Mouse (Mus musculus) lung, adult 18-20 months (tissue): ENCODE results near the gene Ebf3.

ENCODE experiments used
- DNase-seq, 2 experiments: peaks; one replicate each; pipeline ENCODE4 v3.0.0; 2022; ENCODE audit warnings: mixed read lengths in 2 of 2

Gene Ebf3

DNA sequence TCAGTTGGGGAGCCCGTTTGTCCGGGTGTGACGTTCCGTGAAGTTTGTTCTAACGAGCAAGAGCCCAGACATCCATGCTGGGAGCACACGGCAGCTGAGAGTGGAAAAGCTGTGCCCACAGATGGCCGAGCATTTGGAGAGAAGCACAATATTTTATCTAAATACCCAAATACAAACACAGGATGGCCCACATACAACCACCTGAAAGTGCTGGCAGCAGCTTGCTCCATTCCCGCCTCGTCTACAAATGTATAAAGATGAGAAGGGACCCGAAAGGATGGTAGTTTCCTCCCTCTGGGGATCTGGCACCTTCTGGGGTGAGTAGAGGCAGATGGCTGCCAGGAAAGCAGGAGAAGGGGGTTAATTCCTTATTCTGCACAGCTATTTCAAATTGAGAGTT, 42.0 kb downstream of the Ebf3 start:
- DNase-seq: no peak

DNA sequence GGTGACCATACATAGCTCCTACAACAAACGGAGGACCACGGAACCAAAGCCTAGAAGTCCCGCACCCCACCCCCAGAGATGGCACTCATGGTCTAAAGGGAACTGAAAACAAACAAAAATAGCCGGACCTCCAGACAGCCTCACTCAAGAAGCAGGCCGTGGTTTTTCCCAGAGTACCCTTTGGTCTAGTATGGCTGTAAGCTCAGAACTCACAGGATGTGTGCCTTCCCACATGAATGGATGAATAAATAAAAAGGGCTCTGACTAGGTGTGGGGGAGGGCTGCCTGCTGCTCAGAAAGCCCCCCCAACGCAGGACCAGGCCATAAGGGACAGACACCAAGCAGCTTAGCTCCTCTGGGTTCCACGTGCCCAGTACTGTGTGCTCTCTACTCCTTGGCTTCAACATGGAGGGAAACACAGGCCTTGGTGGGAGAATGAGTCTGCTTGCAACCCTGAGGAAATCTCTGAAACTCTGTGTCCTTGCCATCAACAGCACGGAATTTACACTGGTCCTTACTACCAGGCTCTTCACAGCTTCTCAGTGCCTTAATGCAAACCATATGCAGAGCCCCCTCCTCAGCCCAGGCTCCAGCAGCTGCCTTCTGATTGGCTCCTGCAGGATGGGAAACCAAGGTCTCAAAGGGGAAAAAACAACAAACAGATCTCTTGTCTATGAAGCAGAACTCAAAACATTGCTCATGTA, 45.6 kb downstream of the Ebf3 start:
- no peak for DNase-seq

GRCm38 (mm10) chr7:137267441-137267840, 46.8 kb downstream of the Ebf3 start:
- DNase-seq: no peak

DNA sequence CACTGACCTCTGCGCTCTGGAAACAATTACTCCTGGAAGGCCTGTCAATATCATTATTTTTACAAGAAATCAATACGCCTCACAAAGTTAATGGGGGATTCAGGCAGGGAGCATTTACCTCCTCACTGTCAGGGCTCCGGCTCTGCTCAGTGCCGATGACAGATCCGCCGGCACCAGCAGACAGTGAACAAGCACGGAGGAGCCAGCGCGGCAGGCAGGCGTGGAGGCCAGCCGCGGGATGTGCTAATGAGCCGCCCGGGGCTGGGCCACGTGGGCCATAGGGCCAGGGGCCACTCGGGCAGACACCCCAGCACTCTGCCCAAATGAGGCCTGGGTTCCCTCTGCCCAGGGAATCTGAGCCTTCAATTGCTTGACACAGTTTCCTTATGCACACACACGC, 47.7 kb downstream of the Ebf3 start:
- DNase-seq: no peak

- no peak for DNase-seq
These were observed 51.9 kb downstream of the Ebf3 start for GRCm38 (mm10) chr7:137262330-137262729.

- DNase-seq: peak; percentile 48 to 51
These were observed 67.9 kb downstream of the Ebf3 start for GRCm38 (mm10) chr7:137246213-137246872.

- DNase-seq: no peak
These were observed 69.4 kb downstream of the Ebf3 start for GRCm38 (mm10) chr7:137244839-137245238.

- no peak for DNase-seq
These were observed 73.8 kb downstream of the Ebf3 start for GRCm38 (mm10) chr7:137240481-137240880.

GRCm38 (mm10) chr7:137239542-137240133, 74.6 kb downstream of the Ebf3 start:
- DNase-seq: no peak

- no peak for DNase-seq
These were observed 76.8 kb downstream of the Ebf3 start for GRCm38 (mm10) chr7:137237419-137237818.

GRCm38 (mm10) chr7:137223823-137224222, 90.4 kb downstream of the Ebf3 start:
- no peak for DNase-seq

GRCm38 (mm10) chr7:137222831-137223505, 91.3 kb downstream of the Ebf3 start:
- no peak for DNase-seq

- no peak for DNase-seq
These were observed 92.6 kb downstream of the Ebf3 start for GRCm38 (mm10) chr7:137221599-137221998.

DNA sequence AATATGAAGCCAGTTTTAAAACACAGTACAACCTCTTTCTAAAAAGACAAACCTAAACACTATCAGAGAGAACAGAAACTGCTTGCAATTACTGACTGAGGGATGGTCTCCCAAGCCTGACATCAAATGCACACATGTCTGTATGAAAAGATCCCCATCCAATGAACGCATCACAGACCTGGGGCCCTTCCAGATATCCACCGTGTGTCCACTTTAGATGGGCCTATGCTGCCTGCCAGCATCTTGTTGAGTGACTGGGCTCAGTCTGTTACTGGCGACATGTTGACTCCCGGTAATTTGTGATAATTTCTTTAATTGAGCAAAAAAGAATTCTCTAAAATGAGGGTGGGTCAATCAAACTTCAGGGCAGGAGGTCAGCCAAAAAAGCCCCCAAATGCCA, 93.8 kb downstream of the Ebf3 start:
- no peak for DNase-seq

DNA sequence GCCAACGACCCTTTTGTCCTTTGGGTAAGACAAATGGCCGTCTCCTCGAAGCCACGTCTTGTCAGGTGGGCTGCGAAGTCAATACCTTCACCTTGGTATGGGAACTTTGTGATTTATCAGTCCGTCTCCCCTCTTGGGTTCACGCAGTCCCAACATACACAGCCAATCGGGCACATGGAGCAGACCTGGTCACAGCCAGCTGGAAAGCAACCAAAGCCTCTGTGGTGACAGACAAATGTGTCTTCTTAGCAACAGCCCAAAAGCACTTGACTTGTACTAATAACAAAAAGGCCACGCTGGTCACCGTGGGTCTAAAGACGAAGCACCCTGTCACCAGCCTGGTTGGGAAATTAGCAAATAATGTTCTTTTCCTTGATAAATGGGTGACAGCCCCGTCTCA, 95.5 kb downstream of the Ebf3 start:
- DNase-seq: no peak

DNA sequence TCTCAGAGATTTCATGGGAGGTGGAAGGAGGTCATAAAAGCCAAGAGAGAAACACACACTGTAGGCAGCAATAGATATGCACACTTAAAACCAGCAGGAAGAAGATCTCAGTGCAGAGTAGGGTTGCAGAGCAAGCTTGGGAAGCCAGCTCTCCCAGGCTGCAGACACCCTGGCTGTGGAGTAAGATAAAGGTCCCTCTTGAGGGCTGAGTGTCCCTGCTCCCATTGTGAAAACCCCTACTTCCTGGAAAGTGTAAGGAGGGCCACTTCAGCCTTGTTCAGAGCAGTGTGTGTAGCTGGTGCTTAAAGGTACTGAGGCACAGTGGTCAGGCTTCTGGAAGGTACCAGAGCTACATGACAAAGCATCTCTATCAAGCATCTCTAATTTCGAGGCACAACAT, 100.8 kb downstream of the Ebf3 start:
- peak in 1 of 2 experiments; percentile 16 for DNase-seq

DNA sequence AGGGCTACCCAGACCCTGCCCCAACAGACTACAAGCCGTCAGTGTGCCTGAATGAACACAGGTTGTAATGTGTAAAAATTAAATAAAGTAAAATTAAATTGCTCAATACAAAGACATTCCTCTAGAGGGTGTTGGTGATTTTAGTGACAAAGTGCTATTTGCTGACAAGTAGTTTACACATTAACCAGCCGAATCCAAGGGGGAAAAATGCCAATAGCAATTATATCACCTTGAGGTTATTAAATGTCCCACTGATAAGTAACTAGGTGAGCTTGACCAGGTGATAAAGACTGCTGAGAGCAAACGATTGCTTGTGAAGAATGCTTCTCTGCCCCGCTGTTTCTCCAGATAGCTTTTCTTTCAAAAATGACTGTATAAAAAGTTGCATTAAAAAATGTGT, 102.9 kb downstream of the Ebf3 start:
- DNase-seq: no peak

DNA sequence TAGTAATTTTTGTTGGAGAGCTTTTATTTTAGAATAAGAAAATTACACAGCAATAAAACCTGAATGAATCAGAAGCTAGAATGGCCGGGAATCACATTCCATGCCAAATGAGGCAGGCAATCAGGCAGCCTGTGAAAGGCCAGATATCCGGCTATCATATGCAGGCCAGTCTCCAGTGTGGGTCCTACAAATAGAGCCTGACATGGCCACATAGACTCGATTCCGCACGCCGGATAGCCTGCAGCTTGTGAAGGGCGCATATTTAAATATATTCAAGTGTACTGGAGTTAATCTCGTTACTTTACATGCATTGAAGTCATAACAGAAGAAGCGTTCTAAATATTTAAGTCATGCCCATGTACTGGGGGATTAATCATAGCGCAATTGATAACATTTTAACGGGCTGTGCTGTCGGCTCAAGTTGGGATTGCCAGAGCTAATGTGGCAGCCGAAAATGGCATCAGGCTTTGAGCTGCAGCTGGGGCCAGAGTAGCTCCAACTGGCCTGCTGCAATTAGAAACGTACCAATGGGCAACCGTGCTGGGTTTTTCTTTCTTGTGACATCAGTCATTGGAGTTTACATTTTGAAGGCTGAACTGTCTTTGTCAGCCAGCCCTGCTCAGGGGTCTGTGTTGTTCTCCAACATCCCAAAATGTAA, 104.4 kb downstream of the Ebf3 start:
- no peak for DNase-seq

DNA sequence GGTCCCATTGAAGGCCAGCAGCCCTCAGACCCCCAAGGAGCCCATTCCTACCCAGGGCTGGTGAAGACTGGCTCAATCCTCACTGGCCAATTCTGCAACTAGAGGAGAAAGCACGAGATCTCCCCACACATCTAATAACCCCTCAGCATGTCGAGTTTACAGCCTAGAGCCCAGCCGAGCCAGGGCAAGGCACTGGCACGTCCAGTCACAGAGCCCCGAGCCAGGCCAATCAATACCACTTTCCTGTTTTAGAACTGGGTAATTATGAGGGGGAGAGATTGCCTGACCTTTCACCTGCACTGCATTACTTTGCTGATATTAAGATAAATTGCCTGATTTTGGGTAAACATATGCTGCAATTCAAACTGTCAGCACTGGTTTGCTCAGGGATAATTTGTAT, 105.7 kb downstream of the Ebf3 start:
- no peak for DNase-seq

DNA sequence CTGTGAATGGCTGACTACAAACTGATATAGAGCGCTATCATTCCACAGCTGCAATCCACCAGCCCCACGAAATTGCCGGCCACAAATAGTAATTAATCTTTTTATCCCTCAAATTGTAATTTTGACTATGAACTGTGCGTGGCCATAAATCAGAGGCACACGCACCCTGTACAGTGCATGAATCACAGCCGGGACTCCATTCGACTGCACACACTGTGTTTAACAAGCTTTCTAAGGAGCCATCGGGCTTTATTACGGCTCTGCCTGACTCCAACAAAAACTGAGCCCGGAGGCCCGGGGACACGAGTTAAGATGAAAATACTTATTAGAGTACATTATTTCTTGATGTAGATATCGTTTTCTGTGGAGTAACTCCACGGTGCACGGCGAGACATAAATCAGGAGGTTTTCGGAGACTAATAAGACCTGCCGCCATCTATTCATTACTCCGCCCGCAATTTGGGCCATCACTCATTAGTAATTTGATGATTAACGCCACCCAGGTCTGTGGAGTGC, 107.4 kb downstream of the Ebf3 start:
- DNase-seq: no peak

- no peak for DNase-seq
These were observed 114.7 kb downstream of the Ebf3 start for GRCm38 (mm10) chr7:137199533-137199932.

DNA sequence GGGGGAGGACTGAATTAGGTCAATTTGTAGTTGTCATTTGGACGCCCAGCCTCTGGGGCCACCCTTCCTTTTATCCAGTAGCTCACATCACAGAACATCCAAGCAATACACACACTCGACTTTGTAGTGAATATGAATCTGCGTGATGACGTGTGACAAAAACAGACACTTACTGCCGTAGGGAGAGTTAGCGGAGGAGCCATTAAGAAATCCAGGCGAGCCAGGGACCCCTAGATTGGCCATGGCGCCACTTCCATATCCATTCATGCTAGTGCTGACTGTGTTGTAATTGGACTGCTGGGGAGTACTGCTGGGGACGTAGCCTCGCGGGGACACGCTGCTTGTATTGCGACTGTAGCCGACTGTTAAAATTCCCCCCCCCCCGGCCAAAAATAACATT, 115.3 kb downstream of the Ebf3 start:
- DNase-seq: no peak
